Mouse (Mus musculus) limb, embryonic 15.5 days (tissue): Measurements from ENCODE around the gene Yipf3. TPM values are rescaled to one million over a fixed set of nuclear protein-coding genes. Genes with fewer than 3 reads are reported as not detected.

Experiments used
- ATAC-seq: fragments of 200-750 bp; cut with Nextera tagmentation; 2 replicates; pipeline ENCODE4 v1.8.0; 2017; ENCODE audit warnings: low read depth, moderate TSS enrichment; ENCODE audit not compliant: insufficient number of reproducible peaks, low FRiP score, low TSS enrichment
- H3K27ac ChIP-seq: fragments of 300-500 bp; sonication (generic); 2 replicates; pipeline ENCODE4 v1.5.1; 2015; ENCODE audit warnings: moderate library complexity, mild to moderate bottlenecking, inconsistent platforms
- H3K27me3 ChIP-seq: fragments of 300-500 bp; sonication (generic); 2 replicates; pipeline ENCODE4 v1.6.1; 2015; ENCODE audit warnings: inconsistent platforms
- H3K36me3 ChIP-seq: fragments of 300-500 bp; sonication (generic); 2 replicates; pipeline ENCODE4 v1.6.1; 2015; ENCODE audit warnings: inconsistent platforms
- H3K4me1 ChIP-seq: fragments of 300-500 bp; sonication (generic); 2 replicates; pipeline ENCODE4 v1.6.1; 2015; ENCODE audit warnings: inconsistent platforms
- H3K4me2 ChIP-seq: fragments of 300-500 bp; sonication (generic); 2 replicates; pipeline ENCODE4 v1.6.1; 2015; ENCODE audit warnings: mild to moderate bottlenecking, inconsistent platforms
- H3K4me3 ChIP-seq: fragments of 300-500 bp; sonication (generic); 2 replicates; pipeline ENCODE4 v1.5.1; 2015; ENCODE audit warnings: mild to moderate bottlenecking, inconsistent platforms
- H3K9ac ChIP-seq: fragments of 300-500 bp; sonication (generic); 2 replicates; pipeline ENCODE4 v1.6.1; 2015; ENCODE audit warnings: inconsistent platforms
- H3K9me3 ChIP-seq: fragments of 300-500 bp; sonication (generic); 2 replicates; pipeline ENCODE4 v1.6.1; 2016; ENCODE audit warnings: inconsistent platforms
- WGBS: fragments of 180-500 bp; shearing (Covaris S2); methylation state at CpG from one replicate; pipeline ENCODE4 v1.1.7; 2015; 5-methylcytosine and 5-hydroxymethylcytosine counted together
- polyA plus RNA-seq: library from polyadenylated mRNA; unstranded; fragments of >200 nt; fragmentation: Nextera tagmentation; extraction: Ambion mirVana; gene quantifications from 2 replicates; pipeline ENCODE4 v1.2.1, GENCODE M21; 2015

Gene Yipf3
- polyA plus RNA-seq, 1 experiment from 2014 or later: 133 TPM

DNA sequence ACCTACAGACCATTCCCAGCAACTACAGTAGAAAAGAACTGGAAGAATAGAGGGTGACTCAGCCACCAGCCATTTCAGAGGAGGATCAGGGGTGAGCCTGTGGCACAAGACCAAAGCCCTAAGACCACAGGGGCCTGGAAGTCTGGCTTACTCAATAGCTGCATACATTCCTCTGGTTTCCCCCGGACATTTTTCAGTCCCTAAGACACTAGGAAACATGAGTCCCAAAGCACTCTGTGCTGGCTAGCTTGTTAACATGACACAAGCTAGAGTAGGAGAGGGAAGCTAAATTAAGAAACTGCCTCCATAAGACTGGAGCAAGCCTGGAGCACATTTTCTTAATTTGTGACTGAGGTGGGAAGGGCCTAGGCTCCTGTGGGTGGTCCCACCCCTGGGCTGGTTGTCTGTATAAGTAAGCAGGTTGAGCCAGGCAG lies 25.9 kb downstream of the Yipf3 start:
- H3K4me2 ChIP-seq: no peak overlapping the region
- H3K4me3 ChIP-seq: no peak overlapping the region
- peak; percentile 53 for ATAC-seq
- no peaks in the 10 kb centered on the region for H3K9me3 ChIP-seq
- H3K36me3 ChIP-seq: peaks cover 52% of the 10 kb centered on the region
- H3K4me1 ChIP-seq: peaks cover 42% of the 10 kb centered on the region
- H3K27ac ChIP-seq: peak overlapping the region; percentile 63
- WGBS: 17% methylated on average over 1 of the region's 1 CpGs
- no peak overlapping the region for H3K9ac ChIP-seq
- H3K27me3 ChIP-seq: no peaks in the 10 kb centered on the region

DNA sequence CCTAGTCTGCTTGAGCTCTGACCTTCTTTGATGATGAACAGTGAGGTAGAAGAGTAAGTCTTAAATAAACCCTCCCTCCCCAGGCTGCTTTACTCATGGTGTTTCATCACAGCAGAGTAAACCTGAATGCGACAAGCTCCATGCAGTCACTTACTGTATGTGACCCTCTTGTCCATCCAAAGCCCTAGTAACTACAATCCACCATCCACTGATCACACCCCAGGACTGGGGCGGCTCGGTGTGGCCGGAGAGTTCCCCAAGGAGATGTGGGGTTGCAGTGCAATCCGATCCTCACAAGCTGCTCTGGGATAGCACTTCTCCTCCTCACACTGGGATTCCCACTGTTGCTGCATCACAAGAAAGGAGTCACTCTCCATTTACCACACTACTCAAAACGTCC lies 26.6 kb downstream of the Yipf3 start:
- Histone ChIP-seq H3K4me2 (no peak overlapping the region), H3K27ac (peak overlapping the region; percentile 63), H3K4me3 (no peak overlapping the region), H3K27me3 (no peaks in the 10 kb centered on the region), H3K9me3 (no peaks in the 10 kb centered on the region), H3K4me1 (peaks cover 42% of the 10 kb centered on the region), H3K36me3 (peaks cover 49% of the 10 kb centered on the region), H3K9ac (no peak overlapping the region)
- WGBS: 64% methylated on average over 6 of the region's 6 CpGs
- ATAC-seq: no peak

DNA sequence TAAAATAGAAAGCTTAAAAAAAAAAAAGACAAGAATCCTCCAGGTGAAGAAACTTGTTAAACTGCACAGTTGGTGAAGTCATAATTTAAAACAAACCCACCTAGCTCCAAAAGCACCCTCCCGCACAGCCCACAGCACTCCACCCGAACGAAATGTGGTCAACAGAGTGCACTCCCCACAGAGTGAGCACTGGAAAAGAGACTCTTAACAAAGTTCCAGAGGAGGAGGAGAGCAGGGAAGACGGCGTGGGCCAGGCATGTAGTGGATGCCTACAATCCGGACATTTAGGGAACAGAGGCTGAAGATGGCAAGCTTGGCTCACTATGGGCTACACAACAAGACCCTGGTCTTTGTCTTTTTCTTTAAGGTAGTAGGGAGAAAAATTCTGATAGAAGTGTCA lies 27.2 kb downstream of the Yipf3 start:
- Histone ChIP-seq H3K27me3 (no peaks in the 10 kb centered on the region), H3K9ac (no peak overlapping the region), H3K27ac (no peak overlapping the region)

DNA sequence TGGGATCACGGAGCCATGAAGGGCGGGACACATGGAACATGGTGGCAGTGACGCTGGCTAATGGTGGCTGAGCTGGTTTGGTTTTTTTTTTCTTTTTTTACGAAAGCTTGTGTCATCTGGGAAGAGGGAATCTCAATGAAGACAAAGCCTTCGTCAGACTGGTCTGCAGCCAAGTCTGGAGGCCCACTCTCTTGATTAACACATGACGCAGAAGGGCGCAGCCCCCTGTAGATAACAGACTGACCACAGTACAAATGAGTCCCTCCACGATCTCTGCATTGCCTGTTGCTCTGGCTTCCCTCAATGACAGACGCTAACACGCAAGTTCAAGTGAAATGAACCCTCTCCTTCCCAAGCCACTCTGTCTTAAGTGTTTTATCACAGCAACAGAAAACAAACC lies 27.6 kb downstream of the Yipf3 start:
- H3K4me2 ChIP-seq: no peak overlapping the region
- H3K27me3 ChIP-seq: no peaks in the 10 kb centered on the region
- no peak overlapping the region for H3K4me3 ChIP-seq
- peaks cover 34% of the 10 kb centered on the region for H3K4me1 ChIP-seq
- ATAC-seq: no peak
- peaks cover 47% of the 10 kb centered on the region for H3K36me3 ChIP-seq
- no peak overlapping the region for H3K27ac ChIP-seq
- no peak overlapping the region for H3K9ac ChIP-seq
- WGBS: 91% methylated on average over 10 of the region's 10 CpGs
- H3K9me3 ChIP-seq: no peaks in the 10 kb centered on the region

More for the DNA sequence above, 27.2 kb downstream of the Yipf3 start:
- Histone ChIP-seq H3K9me3 (no peaks in the 10 kb centered on the region), H3K36me3 (peaks cover 47% of the 10 kb centered on the region), H3K4me3 (no peak overlapping the region), H3K4me1 (peaks cover 37% of the 10 kb centered on the region), H3K4me2 (no peak overlapping the region)
- ATAC-seq: no peak
- WGBS: 68% methylated on average over 6 of the region's 6 CpGs

DNA sequence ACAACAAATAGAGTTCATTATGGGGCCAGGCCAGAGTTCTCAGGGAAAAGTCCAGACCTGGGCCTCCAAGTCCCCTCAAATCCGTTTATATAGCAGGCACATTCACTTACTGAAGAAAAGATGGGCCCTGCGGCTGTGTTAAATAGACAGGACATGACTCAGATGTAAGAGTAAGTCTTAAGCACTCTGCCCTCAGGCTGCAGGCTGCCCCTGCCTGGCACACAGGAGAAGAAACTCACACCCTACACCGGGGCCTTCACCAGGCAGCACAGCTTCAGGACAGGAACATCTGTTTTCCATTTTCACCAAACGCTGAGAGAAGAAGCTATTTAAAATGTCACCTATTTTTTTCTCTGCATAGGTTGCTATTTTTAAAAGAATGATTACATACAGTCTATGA lies 29.7 kb downstream of the Yipf3 start:
- Histone ChIP-seq H3K4me2 (no peak overlapping the region), H3K9ac (no peak overlapping the region), H3K9me3 (no peaks in the 10 kb centered on the region), H3K4me3 (no peak overlapping the region), H3K4me1 (peaks cover 50% of the 10 kb centered on the region), H3K36me3 (peaks cover 33% of the 10 kb centered on the region), H3K27me3 (no peaks in the 10 kb centered on the region), H3K27ac (peak overlapping the region; percentile 67)
- WGBS: 17% methylated on average over 4 of the region's 4 CpGs
- ATAC-seq: no peak

DNA sequence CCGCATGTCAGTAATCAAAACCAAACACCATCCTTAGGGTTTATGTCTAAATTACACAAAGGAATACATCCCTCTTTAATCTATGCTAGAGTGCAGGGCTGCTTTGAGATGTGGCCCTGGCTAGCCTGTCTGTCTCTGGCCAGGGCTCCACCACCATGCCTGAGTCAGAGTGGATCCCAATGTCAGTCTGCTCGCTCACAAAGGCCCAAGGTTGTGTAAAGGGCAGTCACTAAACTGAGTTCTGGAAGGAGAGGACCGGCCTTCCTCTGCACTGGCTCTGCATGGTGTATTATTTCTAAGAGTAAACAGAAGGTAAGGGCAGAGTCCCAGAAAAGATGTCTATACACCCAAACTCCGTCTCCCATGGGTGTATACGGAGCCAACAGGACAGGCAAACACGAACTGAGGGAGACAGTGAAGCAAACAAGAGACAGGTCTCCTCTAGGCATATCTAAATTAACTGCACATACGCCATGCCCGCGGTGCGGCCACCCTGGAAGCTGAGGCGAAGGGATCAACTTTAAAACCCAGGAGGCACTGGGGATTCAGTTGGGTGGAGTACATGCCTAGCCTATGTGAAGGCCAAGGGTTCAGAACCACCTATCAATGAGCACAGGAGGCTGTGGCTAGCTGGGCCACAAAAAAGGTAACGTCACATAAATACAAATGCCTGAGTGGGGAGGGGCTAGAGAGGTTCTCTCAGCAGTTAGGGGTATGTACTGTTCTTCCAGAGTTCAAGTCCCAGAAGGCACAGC lies 30.3 kb downstream of the Yipf3 start:
- Histone ChIP-seq H3K9ac (no peak overlapping the region), H3K36me3 (peaks cover 30% of the 10 kb centered on the region), H3K4me3 (no peak overlapping the region), H3K4me2 (no peak overlapping the region), H3K9me3 (no peaks in the 10 kb centered on the region), H3K27ac (peak overlapping the region; percentile 67), H3K4me1 (peaks cover 51% of the 10 kb centered on the region), H3K27me3 (no peaks in the 10 kb centered on the region)
- no peak for ATAC-seq
- 65% methylated on average over 12 of the region's 12 CpGs for WGBS

DNA sequence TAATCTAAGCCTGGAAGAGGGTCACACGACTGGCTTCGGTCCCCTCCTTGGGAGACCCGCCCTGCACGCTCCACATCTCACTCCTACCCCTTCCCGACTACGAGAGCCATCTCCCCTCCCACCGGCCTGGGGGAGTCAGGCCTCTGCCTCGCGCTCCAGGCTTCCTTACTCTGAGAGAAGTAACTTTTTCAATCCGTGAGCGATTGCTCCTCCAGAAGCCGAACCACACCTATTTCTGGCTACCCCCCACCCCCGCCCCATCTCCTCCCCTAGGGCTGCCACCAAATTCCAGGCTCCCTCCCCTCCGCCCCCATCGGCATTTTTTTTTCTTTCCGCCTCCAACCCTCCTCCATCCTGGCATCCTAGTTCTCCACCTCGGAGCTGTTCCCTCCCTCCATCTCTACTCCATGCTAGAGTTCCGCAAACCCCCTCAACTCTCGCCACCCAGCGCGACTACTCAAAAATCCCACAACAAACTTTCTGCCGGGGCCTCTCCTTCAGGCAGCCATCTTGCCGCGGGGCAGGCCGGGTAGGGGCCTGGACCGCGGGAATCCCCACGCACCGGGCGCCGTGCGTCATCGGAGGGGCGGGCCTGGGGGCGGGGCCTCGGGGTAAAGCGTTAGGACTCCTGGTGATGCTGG lies 34.7 kb downstream of the Yipf3 start, which contains the start of gene Tjap1:
TSS of gene Tjap1 (minus strand) at position 544 of the 641 bp plus-strand sequence.
- ATAC-seq: peak; percentile 92
- WGBS: under 1% methylated on average over 37 of the region's 37 CpGs
- Histone ChIP-seq H3K4me3 (peak within 1 kb of the TSS; percentile 59), H3K9ac (peak within 1 kb of the TSS; percentile 71), H3K4me1 (peaks cover 41% of the 10 kb centered on the region), H3K9me3 (no peaks in the 10 kb centered on the region), H3K36me3 (peaks cover 19% of the 10 kb centered on the region), H3K27me3 (no peaks in the 10 kb centered on the region), H3K27ac (peak within 1 kb of the TSS; percentile 94), H3K4me2 (peak within 1 kb of the TSS; percentile 82)

DNA sequence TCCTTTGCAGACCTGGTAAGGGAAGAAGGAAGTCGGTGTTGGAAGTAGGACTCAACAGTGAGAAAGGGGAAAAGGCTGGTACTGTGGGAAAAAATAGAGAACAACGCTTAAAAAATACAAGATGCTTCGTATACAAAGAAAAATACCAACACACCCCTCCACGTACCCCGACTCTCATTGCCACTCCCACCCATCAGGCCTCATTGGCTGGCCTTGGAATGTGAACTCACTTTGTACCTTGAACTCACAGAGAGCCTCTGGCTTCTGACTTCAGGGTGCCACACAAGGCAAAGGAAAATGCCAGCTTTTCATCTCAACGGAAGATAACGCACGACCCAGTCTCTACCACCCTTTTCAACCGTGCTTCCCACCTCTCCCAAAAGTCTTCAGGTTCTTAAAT lies 35.3 kb downstream of the Yipf3 start:
- Histone ChIP-seq H3K27ac (peak overlapping the region; percentile 94), H3K4me1 (peaks cover 42% of the 10 kb centered on the region), H3K9me3 (no peaks in the 10 kb centered on the region), H3K36me3 (peaks cover 18% of the 10 kb centered on the region), H3K4me3 (peak overlapping the region; percentile 59), H3K9ac (no peak overlapping the region), H3K4me2 (peak overlapping the region; percentile 82), H3K27me3 (no peaks in the 10 kb centered on the region)
- WGBS: 20% methylated on average over 9 of the region's 9 CpGs
- no peak for ATAC-seq

DNA sequence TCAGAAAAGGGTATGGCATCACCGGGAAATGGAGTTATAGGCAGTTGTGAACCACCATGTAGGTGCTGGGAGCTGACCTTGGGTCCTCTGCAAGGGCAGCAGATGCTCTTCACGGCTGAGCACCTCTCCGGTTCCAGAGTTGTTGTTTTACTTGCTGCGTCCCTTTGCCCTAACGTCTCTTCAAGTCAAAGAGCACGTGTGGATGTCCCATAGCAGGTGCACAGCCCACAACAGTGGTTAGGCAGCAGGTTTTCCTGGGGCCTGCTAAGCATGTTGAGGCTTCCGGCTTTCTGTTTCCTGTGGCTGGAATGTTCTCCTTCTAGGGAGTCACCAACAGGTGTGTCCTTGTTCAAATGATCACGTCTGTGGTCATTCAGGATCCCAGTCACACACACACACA lies 36.0 kb downstream of the Yipf3 start:
- H3K9ac ChIP-seq: no peak overlapping the region
- H3K4me3 ChIP-seq: no peak overlapping the region
- H3K9me3 ChIP-seq: no peaks in the 10 kb centered on the region
- H3K36me3 ChIP-seq: peaks cover 16% of the 10 kb centered on the region
- no peak overlapping the region for H3K27ac ChIP-seq
- 80% methylated on average over 8 of the region's 8 CpGs for WGBS
- peaks cover 35% of the 10 kb centered on the region for H3K4me1 ChIP-seq
- no peak overlapping the region for H3K4me2 ChIP-seq
- ATAC-seq: no peak
- no peaks in the 10 kb centered on the region for H3K27me3 ChIP-seq

DNA sequence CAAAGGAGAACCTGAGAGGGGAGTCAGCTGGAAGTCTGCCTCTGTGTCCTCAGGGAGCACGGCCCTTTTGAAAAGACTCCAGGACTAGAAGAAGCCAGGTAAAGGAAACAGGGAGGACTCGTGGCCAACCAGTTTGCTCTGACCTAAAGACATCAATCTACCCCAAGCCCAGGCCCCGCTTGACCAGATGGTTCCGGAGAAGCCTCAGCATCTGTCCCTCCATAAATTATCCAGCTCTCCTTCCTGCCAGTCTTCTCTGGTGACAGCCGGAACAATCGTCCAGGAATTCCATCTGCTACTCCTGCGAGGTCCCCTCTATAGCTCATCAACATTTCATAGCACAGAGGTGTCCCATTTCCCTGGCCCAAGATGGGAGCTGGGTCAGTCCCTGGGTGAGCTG lies 36.8 kb downstream of the Yipf3 start:
- H3K9ac ChIP-seq: no peak overlapping the region
- H3K9me3 ChIP-seq: no peaks in the 10 kb centered on the region
- H3K36me3 ChIP-seq: peaks cover 12% of the 10 kb centered on the region
- H3K4me2 ChIP-seq: no peak overlapping the region
- H3K4me3 ChIP-seq: no peak overlapping the region
- no peaks in the 10 kb centered on the region for H3K27me3 ChIP-seq
- no peak for ATAC-seq
- no peak overlapping the region for H3K27ac ChIP-seq
- 42% methylated on average over 7 of the region's 7 CpGs for WGBS
- peaks cover 35% of the 10 kb centered on the region for H3K4me1 ChIP-seq

DNA sequence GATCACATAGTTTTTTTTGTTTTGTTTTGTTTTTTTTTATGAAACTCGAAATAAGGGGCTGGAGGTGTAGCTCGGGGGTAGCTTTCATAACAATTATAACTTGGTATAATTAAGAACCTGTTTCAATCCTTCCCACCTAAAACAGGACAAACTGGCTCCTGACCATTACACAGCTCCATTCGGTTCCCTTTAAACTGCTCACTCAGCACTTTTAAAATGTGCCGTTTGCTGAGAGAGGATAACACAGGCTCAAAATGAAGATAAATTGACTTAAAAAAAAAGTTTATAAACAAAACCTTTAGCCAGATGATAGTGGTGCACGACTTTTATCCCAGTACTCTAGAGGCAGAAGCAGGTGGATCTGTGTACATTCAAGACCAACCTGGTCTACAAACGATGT lies 37.5 kb downstream of the Yipf3 start:
- no peak overlapping the region for H3K4me3 ChIP-seq
- ATAC-seq: no peak
- peaks cover 5% of the 10 kb centered on the region; the same call in 1 of the 2 replicates for H3K36me3 ChIP-seq
- H3K4me1 ChIP-seq: peaks cover 33% of the 10 kb centered on the region
- no peak overlapping the region for H3K4me2 ChIP-seq
- no peaks in the 10 kb centered on the region for H3K9me3 ChIP-seq
- no peak overlapping the region for H3K27ac ChIP-seq
- WGBS: 60% methylated on average over 6 of the region's 6 CpGs
- H3K27me3 ChIP-seq: no peaks in the 10 kb centered on the region
- H3K9ac ChIP-seq: no peak overlapping the region

DNA sequence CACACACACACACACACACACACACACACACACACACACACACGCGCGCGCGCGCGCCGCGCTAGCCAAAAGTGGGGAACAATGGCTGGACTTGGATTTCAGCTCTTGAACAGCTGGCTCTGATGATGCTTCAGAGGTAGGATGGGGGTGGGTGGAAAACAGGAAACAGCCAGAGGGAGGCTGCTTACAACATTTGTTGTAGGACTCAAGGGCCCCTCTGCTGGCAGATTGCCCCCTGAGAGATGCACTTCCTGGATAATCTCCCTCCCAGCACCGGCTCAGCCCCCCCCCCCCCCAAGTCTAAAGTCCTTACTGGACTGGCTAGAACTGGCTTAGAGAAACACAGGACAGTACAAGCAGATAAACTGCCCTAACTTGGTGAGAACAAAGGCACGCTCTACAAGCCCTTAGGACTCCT lies 39.8 kb downstream of the Yipf3 start:
- H3K4me3 ChIP-seq: no peak overlapping the region
- WGBS: 38% methylated on average over 11 of the region's 11 CpGs
- no peak overlapping the region for H3K4me2 ChIP-seq
- no peaks in the 10 kb centered on the region for H3K36me3 ChIP-seq
- no peak overlapping the region for H3K9ac ChIP-seq
- H3K9me3 ChIP-seq: no peaks in the 10 kb centered on the region
- peaks cover 15% of the 10 kb centered on the region for H3K4me1 ChIP-seq
- H3K27me3 ChIP-seq: peaks cover 5% of the 10 kb centered on the region
- peak overlapping the region; percentile 39 for H3K27ac ChIP-seq
- peak; percentile 62 for ATAC-seq
